Mouse (Mus musculus) lung, embryonic 16.5 days (tissue): ENCODE data around the gene Pdha1. TPM values are rescaled to one million over a fixed set of nuclear protein-coding genes. Genes with fewer than 3 reads are reported as not detected.

Experiments
- polyA plus RNA-seq: library from polyadenylated mRNA; unstranded; fragments of >200 nt; fragmentation: Nextera tagmentation; extraction: Ambion mirVana; gene quantifications from 2 replicates; pipeline ENCODE4 v1.2.1, GENCODE M21; 2015

Gene Pdha1
- polyA plus RNA-seq, 1 experiment from 2014 or later = 130 TPM

Other genes with a start within 250 kb of the Pdha1 start
- 0.30 and 0.62 TPM in 2 replicates for gene Map3k15, start 150.0 kb downstream of the Pdha1 start, polyA plus RNA-seq